Mouse (Mus musculus): ENCODE results near the gene Fabp1. TPM values are rescaled to one million over a fixed set of nuclear protein-coding genes. Genes with fewer than 3 reads are reported as not detected.

Fabp1 gene
- polyA plus RNA-seq (2014; fragmentation: Illumina TruSeq; extraction: RNeasy Lipid Tissue Mini Kit (QIAGEN cat#74804); ENCODE audit: low read depth, low replicate concordance): 2.6 TPM

DNA sequence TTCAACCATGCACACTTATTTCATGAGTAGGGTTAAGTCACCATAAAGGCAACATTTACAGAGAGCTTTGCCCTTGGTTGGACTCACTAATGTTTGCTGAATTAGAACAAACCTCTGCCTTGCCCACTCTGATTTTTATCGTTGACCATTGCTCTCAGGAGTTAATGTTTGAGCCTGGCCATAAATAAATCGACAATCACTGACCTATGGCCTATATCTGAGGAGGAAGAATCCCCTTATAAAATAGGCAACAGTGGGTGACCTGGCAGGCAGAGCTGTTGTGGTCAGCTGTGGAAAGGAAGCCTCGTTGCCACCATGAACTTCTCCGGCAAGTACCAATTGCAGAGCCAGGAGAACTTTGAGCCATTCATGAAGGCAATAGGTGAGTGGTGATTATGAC, at the start of gene Fabp1:
Gene Fabp1, plus strand, starts transcription at position 216 of the 400 bp plus-strand sequence.

Other genes starting within 250 kb of the Fabp1 start
- not detected for gene Foxi3, start 243.3 kb upstream of the Fabp1 start, polyA plus RNA-seq (2014; fragmentation: Illumina TruSeq; extraction: RNeasy Lipid Tissue Mini Kit (QIAGEN cat#74804); ENCODE audit: low read depth, low replicate concordance)
- gene Thnsl2, start 55.4 kb upstream of the Fabp1 start, polyA plus RNA-seq (2014; fragmentation: Illumina TruSeq; extraction: RNeasy Lipid Tissue Mini Kit (QIAGEN cat#74804); ENCODE audit: low read depth, low replicate concordance): 2.1 TPM
- 441 TPM for gene Krcc1, start 71.8 kb downstream of the Fabp1 start, polyA plus RNA-seq (2014; fragmentation: Illumina TruSeq; extraction: RNeasy Lipid Tissue Mini Kit (QIAGEN cat#74804); ENCODE audit: low read depth, low replicate concordance)
- 11.7 TPM for gene Smyd1, start 122.4 kb downstream of the Fabp1 start, polyA plus RNA-seq (2014; fragmentation: Illumina TruSeq; extraction: RNeasy Lipid Tissue Mini Kit (QIAGEN cat#74804); ENCODE audit: low read depth, low replicate concordance)
- 0.60 TPM for gene Cd8b1, start 123.0 kb downstream of the Fabp1 start, polyA plus RNA-seq (2014; fragmentation: Illumina TruSeq; extraction: RNeasy Lipid Tissue Mini Kit (QIAGEN cat#74804); ENCODE audit: low read depth, low replicate concordance)
- gene Cd8a, start 173.6 kb downstream of the Fabp1 start, polyA plus RNA-seq (2014; fragmentation: Illumina TruSeq; extraction: RNeasy Lipid Tissue Mini Kit (QIAGEN cat#74804); ENCODE audit: low read depth, low replicate concordance): not detected
- gene Rmnd5a, start 240.8 kb downstream of the Fabp1 start, polyA plus RNA-seq (2014; fragmentation: Illumina TruSeq; extraction: RNeasy Lipid Tissue Mini Kit (QIAGEN cat#74804); ENCODE audit: low read depth, low replicate concordance): 60.7 TPM

All from testis, adult 10 weeks (tissue).